Mouse (Mus musculus) liver, postnatal 0 days (tissue): ENCODE results near the gene Foxo3. TPM values are rescaled to one million over a fixed set of nuclear protein-coding genes. Genes with fewer than 3 reads are reported as not detected.

ENCODE experiments used
- ATAC-seq: fragments of 200-750 bp; cut with Nextera tagmentation; 2 replicates; pipeline ENCODE4 v1.8.0; 2017; ENCODE audit warnings: mild to moderate bottlenecking, moderate library complexity
- DNase-seq: peaks from one replicate; pipeline ENCODE4 v3.0.0-alpha.2; 2016
- H3K27ac ChIP-seq: fragments of 300-500 bp; sonication (generic); 2 replicates; pipeline ENCODE4 v1.5.1; 2014; ENCODE audit warnings: antibody characterized with exemption, moderate library complexity, mild to moderate bottlenecking, low read depth
- H3K27me3 ChIP-seq: fragments of 300-500 bp; sonication (generic); 2 replicates; pipeline ENCODE4 v1.6.1; 2014; ENCODE audit warnings: low read length, control low read depth, mixed read lengths; ENCODE audit not compliant: insufficient read depth
- H3K36me3 ChIP-seq: fragments of 300-500 bp; sonication (generic); replicated peaks from 2 replicates; pipeline ENCODE4 v1.6.1; 2014; ENCODE audit warnings: mild to moderate bottlenecking, control low read depth, low read length, moderate library complexity, mixed read lengths; ENCODE audit not compliant: insufficient read depth
- H3K4me1 ChIP-seq: fragments of 300-500 bp; sonication (generic); 2 replicates; pipeline ENCODE4 v1.6.1; 2014; ENCODE audit warnings: antibody characterized with exemption, mild to moderate bottlenecking, control low read depth; ENCODE audit not compliant: insufficient read depth
- H3K4me2 ChIP-seq: fragments of 300-500 bp; sonication (generic); 2 replicates; pipeline ENCODE4 v1.6.1; 2014; ENCODE audit warnings: low read depth, mild to moderate bottlenecking, low read length, moderate library complexity, mixed read lengths
- H3K4me3 ChIP-seq: fragments of 300-500 bp; sonication (generic); 2 replicates; pipeline ENCODE4 v1.5.1; 2014; ENCODE audit warnings: low read depth, low read length
- H3K9ac ChIP-seq: fragments of 300-500 bp; sonication (generic); replicated peaks from 2 replicates; pipeline ENCODE4 v1.6.1; 2014; ENCODE audit warnings: mild to moderate bottlenecking, moderate library complexity
- H3K9me3 ChIP-seq: fragments of 300-500 bp; sonication (generic); 2 replicates; pipeline ENCODE4 v1.6.1; 2016; ENCODE audit warnings: mild to moderate bottlenecking, control low read depth, low read length, mixed read lengths
- CTCF ChIP-seq: sonication (generic); IDR thresholded peaks from 2 replicates; pipeline ENCODE4 v1.5.1; 2016; ENCODE audit warnings: antibody characterized with exemption, low read depth
- EP300 ChIP-seq: IDR thresholded peaks from 2 replicates; pipeline ENCODE4 v1.6.1; 2016; ENCODE audit warnings: antibody characterized with exemption, low read depth, mild to moderate bottlenecking
- WGBS: fragments of 180-500 bp; shearing (Covaris S2); extraction: QIAGEN DNeasy Blood & Tissue Kit; methylation state at CpG from one replicate; pipeline ENCODE4 v1.1.7; 2014; ENCODE audit not compliant: insufficient replicate concordance; 5-methylcytosine and 5-hydroxymethylcytosine counted together
- polyA plus RNA-seq: library from polyadenylated mRNA; unstranded; fragments of >200 nt; fragmentation: Nextera tagmentation; extraction: Ambion mirVana; gene quantifications from 2 replicates; pipeline ENCODE4 v1.2.1, GENCODE M21; 2015

Foxo3 gene
- polyA plus RNA-seq, 1 experiment from 2014 or later: 8.4 TPM

- peaks cover 27% of the 10 kb centered on the region for H3K4me1 ChIP-seq
- H3K36me3 ChIP-seq: peaks cover 13% of the 10 kb centered on the region
- H3K4me2 ChIP-seq: no peak overlapping the region
- WGBS: 84% methylated on average over 15 of the region's 15 CpGs
- H3K9ac ChIP-seq: no peak overlapping the region
- TF ChIP-seq CTCF: no peak
- no peak for TF ChIP-seq EP300
- no peaks in the 10 kb centered on the region for H3K9me3 ChIP-seq
- H3K27ac ChIP-seq: no peak overlapping the region
- H3K4me3 ChIP-seq: no peak overlapping the region
- DNase-seq: no peak
- no peak for ATAC-seq
- H3K27me3 ChIP-seq: no peaks in the 10 kb centered on the region
These were observed 37.4 kb downstream of the Foxo3 start for GRCm38 (mm10) chr10:42238923-42239809.

DNA sequence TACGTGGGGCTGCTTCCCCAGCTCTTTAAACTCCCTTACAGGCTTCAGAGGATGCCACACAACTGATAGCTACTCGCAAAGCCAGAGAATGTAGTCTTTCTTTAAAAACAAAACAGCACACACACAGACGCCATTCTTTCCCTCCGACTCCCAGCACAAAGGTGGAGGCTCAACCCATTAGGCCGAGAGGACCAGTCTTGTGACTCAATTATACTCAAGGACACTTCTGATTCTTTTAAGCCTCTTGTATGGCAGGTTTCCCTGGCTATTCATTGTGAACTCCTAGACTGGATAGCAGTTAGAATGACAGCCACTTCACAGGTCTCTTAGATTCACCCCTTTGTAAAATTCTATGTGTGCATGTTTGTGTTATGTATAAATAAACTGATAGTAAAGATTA is 38.3 kb downstream of the Foxo3 start:
- no peak for ATAC-seq
- H3K4me2 ChIP-seq: no peak overlapping the region
- H3K9me3 ChIP-seq: no peaks in the 10 kb centered on the region
- H3K4me3 ChIP-seq: no peak overlapping the region
- TF ChIP-seq CTCF: no peak
- DNase-seq: no peak
- no peak overlapping the region for H3K27ac ChIP-seq
- peaks cover 19% of the 10 kb centered on the region for H3K4me1 ChIP-seq
- no peaks in the 10 kb centered on the region for H3K27me3 ChIP-seq
- H3K36me3 ChIP-seq: peaks cover 15% of the 10 kb centered on the region
- WGBS: 86% methylated on average over 5 of the region's 5 CpGs
- H3K9ac ChIP-seq: no peak overlapping the region

DNA sequence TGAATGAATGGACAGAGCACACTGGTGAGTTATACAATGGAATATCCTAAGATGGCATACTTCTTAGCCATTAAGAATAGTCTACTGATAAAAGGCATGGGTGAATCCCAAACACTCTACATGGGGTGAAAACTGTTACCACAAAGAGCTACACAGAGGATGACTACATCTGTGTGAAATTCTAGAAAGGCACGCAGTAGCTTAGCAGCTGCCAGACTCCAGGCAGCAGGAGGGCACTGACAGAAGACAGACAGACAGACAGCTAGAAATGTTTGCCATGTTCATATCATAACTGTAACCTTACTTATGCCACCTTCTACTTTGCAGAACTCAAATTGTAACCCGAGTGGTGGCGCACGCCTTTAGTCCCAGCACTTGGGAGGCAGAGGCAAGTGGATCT is 39.0 kb downstream of the Foxo3 start:
- Histone ChIP-seq H3K27ac (0 out of 2 replicates have a peak overlapping the region, but pooled peaks have one; percentile 6), H3K4me3 (no peak overlapping the region), H3K4me2 (no peak overlapping the region), H3K4me1 (peaks cover 16% of the 10 kb centered on the region), H3K9me3 (no peaks in the 10 kb centered on the region), H3K9ac (no peak overlapping the region), H3K27me3 (no peaks in the 10 kb centered on the region), H3K36me3 (peaks cover 15% of the 10 kb centered on the region)
- DNase-seq: no peak
- TF ChIP-seq EP300: no peak
- no peak for TF ChIP-seq CTCF
- WGBS: 85% methylated on average over 4 of the region's 4 CpGs
- no peak for ATAC-seq

DNA sequence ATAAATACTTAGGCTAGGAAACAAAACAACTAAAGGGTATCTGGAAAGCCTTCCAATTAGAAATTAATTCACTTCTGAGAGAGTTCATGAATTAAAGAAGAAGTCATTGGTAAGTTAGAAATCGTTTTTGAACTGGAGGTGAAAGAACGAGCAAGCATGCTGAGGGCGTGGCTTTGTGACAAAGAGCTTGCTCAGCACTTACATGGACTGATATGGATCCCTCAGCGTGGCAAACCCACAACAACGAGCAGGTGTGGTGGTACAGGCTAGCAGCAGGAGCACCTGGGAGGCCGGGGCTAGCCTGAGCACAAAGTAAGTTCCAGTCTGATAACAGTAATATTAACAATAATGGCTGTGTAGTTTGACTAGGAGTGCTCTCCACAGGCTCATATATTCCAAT is 41.2 kb downstream of the Foxo3 start:
- Histone ChIP-seq H3K9me3 (no peaks in the 10 kb centered on the region), H3K27me3 (no peaks in the 10 kb centered on the region), H3K9ac (no peak overlapping the region), H3K4me3 (no peak overlapping the region), H3K27ac (no peak overlapping the region), H3K4me1 (peaks cover 29% of the 10 kb centered on the region), H3K4me2 (no peak overlapping the region), H3K36me3 (peaks cover 11% of the 10 kb centered on the region)
- 67% methylated on average over 6 of the region's 6 CpGs for WGBS
- no peak for ATAC-seq
- TF ChIP-seq EP300: no peak
- no peak for TF ChIP-seq CTCF
- DNase-seq: no peak

- Histone ChIP-seq H3K9ac (no peak overlapping the region), H3K27me3 (no peaks in the 10 kb centered on the region), H3K27ac (no peak overlapping the region), H3K4me3 (no peak overlapping the region), H3K36me3 (peaks cover 6% of the 10 kb centered on the region), H3K4me2 (no peak overlapping the region), H3K4me1 (peaks cover 37% of the 10 kb centered on the region), H3K9me3 (no peaks in the 10 kb centered on the region)
- no peak for TF ChIP-seq CTCF
- TF ChIP-seq EP300: no peak
- DNase-seq: no peak
- no peak for ATAC-seq
- WGBS: 83% methylated on average over 11 of the region's 11 CpGs
These were observed 43.6 kb downstream of the Foxo3 start for GRCm38 (mm10) chr10:42232977-42233376.

- WGBS: 91% methylated on average over 8 of the region's 8 CpGs
- H3K36me3 ChIP-seq: peaks cover 6% of the 10 kb centered on the region
- DNase-seq: no peak
- TF ChIP-seq EP300 (no peak), CTCF (no peak)
- no peak for ATAC-seq
- peaks cover 37% of the 10 kb centered on the region for H3K4me1 ChIP-seq
- no peak overlapping the region for H3K4me2 ChIP-seq
- no peaks in the 10 kb centered on the region for H3K9me3 ChIP-seq
- no peak overlapping the region for H3K9ac ChIP-seq
- H3K27ac ChIP-seq: no peak overlapping the region
- no peak overlapping the region for H3K4me3 ChIP-seq
- H3K27me3 ChIP-seq: no peaks in the 10 kb centered on the region
These were observed 44.7 kb downstream of the Foxo3 start for GRCm38 (mm10) chr10:42231847-42232246.
